Mouse (Mus musculus): ENCODE results near the gene Rars.

Rars gene

GRCm38 (mm10) chr11:35769746-35770437 is 64.4 kb downstream of the Rars start:
- peak; percentile 51 to 63 for DNase-seq (ENCODE audit: low spot score in 2 of 2)

GRCm38 (mm10) chr11:35769188-35769745 is 65.0 kb downstream of the Rars start, which contains the start of gene Pank3:
TSS of gene Pank3 (plus strand) at chr11:35769484.
- peak; percentile 93 to 97 for DNase-seq (ENCODE audit: low spot score in 2 of 2)

GRCm38 (mm10) chr11:35766845-35767244 is 67.5 kb downstream of the Rars start:
- no peak for DNase-seq (ENCODE audit: low spot score in 2 of 2)

- DNase-seq (ENCODE audit: low spot score in 2 of 2) = no peak
These were observed 73.7 kb downstream of the Rars start for GRCm38 (mm10) chr11:35760627-35761003.

GRCm38 (mm10) chr11:35760001-35760626 is 74.2 kb downstream of the Rars start:
- no peak for DNase-seq (ENCODE audit: low spot score in 2 of 2)
